Mouse (Mus musculus): ENCODE results near the gene Ypel2.

- TF ChIP-seq POLR2A (IDR thresholded peaks at IDR 0.05; ENCODE audit: insufficient read length, low read depth) = no peak
- TF ChIP-seq E2F4 (IDR thresholded peaks at IDR 0.05; ENCODE audit: insufficient read depth) = no peak
- no peak for TF ChIP-seq MYOG (IDR thresholded peaks at IDR 0.05; ENCODE audit: control insufficient read depth in 1 of 3, insufficient read depth in 1 of 3, insufficient read length in 2 of 3, low read depth in 2 of 3)
Measured at GRCm38 (mm10) chr11:86966696-86967095, 26.8 kb downstream of the Ypel2 start.
